Mouse (Mus musculus): ENCODE measurements at regions not wholly inside any gene's neighbourhood (a gene's known extent, or its start where the extent isn't known, plus 50 kb on each side); places are given as distances from the start of the nearest gene placed in this dataset.

DNA sequence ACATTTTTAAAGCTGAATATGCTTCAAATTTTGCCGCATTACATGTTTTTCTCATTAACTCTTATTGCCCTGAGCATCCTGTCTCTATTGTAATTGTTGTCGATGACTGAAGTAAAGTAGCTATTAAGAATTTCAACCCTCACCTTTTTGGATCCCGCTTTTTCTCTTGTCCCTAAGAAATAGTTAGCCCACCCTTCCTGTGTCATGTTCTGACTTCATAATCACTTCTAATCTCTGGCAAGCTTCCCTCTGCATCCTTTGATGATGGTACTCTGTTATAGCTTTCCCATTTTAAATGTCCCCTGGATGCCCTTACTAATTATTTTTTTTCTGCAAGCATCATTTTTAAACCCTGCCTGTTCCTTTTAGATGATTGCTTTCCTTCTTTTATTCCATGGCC lies 191.3 kb downstream of the Cxxc4 start:
- TF ChIP-seq CTCF (IDR thresholded peaks at IDR 0.05; ENCODE audit: insufficient read depth, low read length) (no peak), POLR2A (IDR thresholded peaks at IDR 0.05; ENCODE audit: borderline replicate concordance, extremely low read depth, low read depth, low read length) (no peak)

Measured in lung, adult 2 months (tissue).